Mouse (Mus musculus) layer of hippocampus, postnatal 25 days (tissue): Measurements from ENCODE around the gene Plcd3. TPM values are rescaled to one million over a fixed set of nuclear protein-coding genes. Genes with fewer than 3 reads are reported as not detected.

Experiments used
- DNase-seq, 2 experiments: peaks; one replicate each; pipeline ENCODE4 v3.0.0; 2022; ENCODE audit warnings: mixed read lengths in 2 of 2, low spot score in 1 of 2; ENCODE audit errors: extremely low spot score in 1 of 2
- total RNA-seq, 2 experiments: library from RNA; stranded (reverse); gene quantifications; 2 replicates each; pipeline ENCODE4 v1.2.3; 2021

Gene Plcd3
- total RNA-seq, 2 experiments from 2014 or later = 9.1 to 10.2 TPM

DNA sequence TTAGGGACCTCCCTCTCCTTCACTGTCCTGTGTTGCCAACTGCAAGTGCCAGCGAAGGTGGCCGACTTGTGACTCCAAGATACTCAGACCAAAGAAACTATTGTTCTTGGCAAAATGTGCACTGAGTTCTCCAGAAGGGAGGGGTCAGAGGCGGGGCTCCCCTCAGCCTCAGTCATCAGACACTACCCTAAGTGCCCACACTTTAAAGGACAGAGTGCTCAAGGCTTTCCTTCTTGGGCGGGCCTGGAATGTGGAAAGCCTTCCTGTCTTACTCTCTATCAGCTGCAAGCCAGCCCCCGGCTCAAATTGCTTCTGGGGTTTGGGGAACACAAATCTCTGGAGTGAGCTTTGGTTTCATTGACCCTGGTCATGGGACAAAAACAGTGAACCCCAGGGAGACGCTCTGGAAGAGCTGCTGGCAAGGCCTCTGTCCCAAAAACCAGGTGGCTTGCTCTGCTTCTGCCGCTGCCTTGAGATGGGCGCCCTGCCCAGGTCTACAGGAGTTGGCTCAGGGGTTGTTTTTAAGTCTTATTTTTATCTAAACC, 33.9 kb downstream of the Plcd3 start:
- DNase-seq = no peak

DNA sequence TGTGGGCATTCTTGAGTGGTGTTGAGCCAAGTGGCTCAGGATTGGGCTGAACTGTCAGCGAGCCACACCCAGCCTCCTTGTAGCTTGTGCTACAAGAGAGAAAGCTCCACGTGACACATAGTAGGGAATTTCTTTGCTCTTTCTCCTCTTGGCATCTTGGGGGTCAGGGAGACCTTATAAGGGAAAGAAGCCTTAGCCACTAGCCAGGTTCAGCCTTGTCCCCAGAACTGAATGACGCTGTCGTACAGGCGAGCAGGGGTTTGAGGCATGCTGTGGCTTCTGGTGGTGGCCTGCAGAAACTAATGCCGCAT, 34.5 kb downstream of the Plcd3 start:
- no peak for DNase-seq

- no peak for DNase-seq
Observed at GRCm38 (mm10) chr11:103066191-103067050, 35.0 kb downstream of the Plcd3 start.

- DNase-seq = no peak
Observed at GRCm38 (mm10) chr11:103058499-103059085, 42.9 kb downstream of the Plcd3 start.

DNA sequence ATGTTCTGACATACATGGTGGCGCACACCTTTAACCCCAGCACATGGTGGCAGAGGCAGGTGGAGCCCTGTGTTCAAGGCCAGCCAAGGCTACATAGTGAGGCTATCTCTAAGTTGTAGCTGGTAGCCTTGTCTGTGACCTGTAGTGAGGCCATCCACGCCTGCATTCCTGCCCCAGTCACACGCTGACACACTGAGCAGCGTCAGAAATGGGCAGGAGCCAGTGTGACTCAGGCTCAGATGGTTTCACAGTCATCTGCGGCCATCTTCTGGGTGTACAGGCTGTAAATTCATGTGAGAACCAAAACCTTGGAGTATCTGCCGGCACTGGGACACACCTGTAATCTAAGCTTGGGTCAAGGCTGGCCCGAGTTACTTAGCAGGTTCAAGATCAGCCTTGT, 44.8 kb downstream of the Plcd3 start:
- no peak for DNase-seq

- DNase-seq = peak; percentile 60 to 86
Observed at GRCm38 (mm10) chr11:103054798-103055197, 46.7 kb downstream of the Plcd3 start.

- DNase-seq = no peak
Observed at GRCm38 (mm10) chr11:103053191-103054076, 48.0 kb downstream of the Plcd3 start.

- no peak for DNase-seq
Observed at GRCm38 (mm10) chr11:103052078-103052477, 49.4 kb downstream of the Plcd3 start.

DNA sequence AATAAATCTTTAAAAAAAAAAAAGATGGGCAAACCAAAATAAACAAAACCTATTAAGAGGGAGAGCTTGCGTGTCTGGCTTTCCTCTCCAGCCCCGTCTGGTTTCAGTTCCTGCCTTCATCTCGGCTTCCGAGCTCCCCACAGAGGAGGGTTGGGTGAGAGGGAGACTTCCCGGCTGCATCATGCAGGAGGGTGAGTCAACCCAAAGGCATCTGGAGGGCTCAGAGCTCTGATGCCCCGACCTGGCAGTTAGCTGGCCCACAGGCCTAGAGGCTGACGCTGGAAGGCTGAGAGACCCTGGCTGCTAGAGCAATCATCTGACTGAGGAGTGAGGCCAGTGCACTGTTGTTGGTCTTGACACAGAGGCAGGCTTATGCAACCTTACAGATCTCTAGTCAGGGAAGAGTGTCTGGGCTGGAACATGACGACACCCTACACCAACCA, 50.2 kb downstream of the Plcd3 start:
- DNase-seq = no peak

DNA sequence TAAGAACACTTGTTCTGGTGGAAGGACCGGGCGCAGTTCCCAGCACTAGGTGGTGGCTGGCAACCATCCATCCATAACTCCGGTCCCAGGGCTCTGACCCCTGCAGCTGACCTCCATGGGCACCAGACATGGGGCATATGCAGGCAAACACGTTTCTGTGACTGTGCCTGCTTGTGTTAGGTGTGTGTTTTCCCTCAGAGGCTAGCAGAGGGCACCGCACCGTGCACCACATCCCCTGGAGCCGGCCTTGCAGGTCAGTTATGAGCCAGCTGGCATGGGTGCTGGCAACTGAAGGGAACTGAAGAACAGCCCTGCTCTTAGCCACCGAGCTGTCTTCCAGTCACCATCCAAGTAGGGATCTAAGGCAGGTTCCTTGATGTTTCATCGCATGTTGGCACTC, 51.3 kb downstream of the Plcd3 start:
- no peak for DNase-seq

DNA sequence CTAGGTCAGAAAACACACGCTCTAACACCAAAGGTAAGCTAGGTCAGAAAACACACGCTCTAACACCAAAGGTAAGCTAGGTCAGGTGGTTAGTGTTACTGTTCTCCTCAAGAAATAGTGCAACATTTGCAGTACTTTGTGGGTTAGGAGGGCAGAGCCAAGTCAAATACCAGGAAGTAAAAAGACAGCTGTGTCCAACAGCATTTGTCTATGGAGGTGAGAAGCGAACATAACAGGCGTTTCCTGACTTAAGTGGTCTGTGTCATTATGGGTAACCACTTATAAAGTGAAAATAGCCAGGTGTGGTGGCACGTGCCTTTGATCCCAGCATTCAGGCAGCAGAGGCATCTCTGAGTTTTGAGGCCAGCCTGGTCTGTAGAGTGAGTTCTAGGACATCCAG, 51.8 kb downstream of the Plcd3 start:
- no peak for DNase-seq

GRCm38 (mm10) chr11:103046286-103046685, 55.2 kb downstream of the Plcd3 start:
- DNase-seq = no peak

DNA sequence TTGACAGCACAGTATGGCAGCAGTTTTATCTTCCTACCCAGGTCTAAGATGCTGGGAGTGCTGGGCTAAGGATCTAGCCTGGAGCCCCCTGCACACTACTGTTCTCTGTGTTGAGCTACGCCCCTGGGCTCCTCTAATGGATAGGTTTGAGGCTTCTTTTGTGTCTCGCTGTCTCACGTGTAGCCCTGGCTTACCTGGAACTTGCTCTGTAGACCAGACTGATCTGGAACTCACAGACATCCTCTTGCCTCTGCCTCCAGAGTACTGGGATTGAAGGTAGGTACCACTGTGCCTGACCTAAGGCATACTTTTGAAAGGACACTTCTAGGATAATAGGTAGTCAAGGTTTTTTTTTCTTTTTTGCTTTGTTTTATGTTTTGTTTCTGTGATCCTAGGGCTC, 57.5 kb downstream of the Plcd3 start:
- no peak for DNase-seq

DNA sequence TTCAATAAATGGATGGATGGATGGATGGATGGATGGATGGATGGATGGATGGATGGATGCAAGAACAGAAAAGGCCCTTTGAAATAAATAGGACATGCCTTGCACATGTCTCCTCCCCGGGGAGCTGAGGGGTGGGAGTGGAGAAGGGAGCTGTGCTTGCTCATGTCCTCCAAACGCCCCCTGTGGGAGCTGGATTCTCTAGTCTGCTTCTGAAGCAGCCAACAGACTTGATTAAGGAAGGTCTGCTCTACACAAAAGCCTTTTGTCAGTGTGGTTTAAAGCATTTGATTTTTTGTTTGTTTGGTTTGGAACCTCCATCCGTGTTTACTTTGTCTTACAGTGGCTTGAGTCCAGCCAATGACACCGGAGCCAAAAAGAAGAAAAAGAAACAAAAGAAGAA, 58.6 kb downstream of the Plcd3 start:
- DNase-seq = no peak

DNA sequence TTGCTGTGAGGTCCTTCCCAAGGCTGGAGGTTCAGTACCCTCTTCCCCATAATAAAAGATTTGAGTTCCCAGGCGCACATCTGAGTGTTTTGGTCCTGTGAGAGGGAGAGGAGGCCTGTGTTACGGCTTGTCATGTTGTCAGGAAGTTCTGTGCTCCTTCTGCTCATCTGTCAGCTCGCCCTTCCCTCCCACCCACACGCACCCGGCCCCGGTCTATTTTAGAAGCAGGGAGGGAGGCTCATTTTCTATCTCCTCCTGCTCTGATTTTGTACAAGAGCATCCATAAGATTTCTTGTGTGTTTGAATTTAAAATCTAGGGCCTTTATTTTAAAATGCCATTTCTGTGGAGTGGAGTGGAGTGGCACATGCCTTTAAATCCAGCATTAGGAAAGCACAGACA, 63.4 kb downstream of the Plcd3 start:
- DNase-seq = no peak

DNA sequence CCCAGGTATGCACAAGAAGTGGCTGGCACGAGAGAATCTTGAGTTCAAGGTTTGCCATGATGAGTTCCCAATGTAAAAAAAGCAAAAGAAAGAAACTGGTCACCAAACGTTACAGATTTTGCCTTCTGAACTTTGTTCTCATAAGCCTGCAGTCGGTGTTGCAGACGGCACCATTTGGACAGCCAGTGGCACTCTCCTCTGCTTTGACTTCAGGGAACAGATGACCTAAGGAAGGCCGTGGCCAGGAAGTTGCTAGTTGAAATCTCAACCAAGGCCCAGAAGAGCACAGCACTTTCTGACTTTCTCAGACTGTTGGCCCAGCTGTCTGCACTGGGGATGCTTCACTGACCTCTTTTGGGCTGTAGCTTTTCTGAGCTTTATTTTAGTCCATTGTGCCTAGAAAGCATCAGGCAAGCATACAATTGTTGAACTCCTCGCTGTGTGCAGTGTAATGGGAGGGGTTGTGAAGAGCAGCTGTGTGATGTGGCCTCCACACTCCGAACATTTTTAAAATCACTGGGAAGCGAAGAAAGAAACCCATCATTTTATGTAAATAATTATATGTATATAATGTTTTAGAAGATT, 64.5 kb downstream of the Plcd3 start:
- DNase-seq = no peak

GRCm38 (mm10) chr11:103035007-103035406, 66.5 kb downstream of the Plcd3 start:
- DNase-seq = no peak

DNA sequence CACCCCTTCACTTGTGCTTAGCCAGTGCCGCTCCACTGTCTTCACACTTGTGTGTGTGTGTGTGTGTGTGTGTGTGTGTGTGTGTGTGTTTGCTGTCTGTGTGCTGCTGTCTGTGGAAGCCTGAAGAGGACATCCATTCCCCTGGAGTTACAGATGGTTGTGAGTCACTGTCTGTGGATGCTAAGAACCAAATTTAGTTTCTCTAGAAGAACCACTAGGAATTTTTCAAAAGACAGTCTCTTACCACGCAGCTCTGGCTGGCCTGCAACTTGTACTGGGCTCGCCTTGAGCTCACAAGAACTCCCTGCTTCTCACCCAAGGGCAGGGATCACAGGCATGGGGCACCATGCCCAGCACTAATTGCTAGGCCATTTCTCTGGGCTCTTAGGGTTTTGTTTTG, 68.4 kb downstream of the Plcd3 start:
- DNase-seq = no peak

- peak; percentile 77 to 91 for DNase-seq
Observed at GRCm38 (mm10) chr11:103028176-103028891, 73.1 kb downstream of the Plcd3 start, which contains the start of the genes Nmt1 and Dcakd. TSS of gene Nmt1 (plus strand) at chr11:103028190. TSS of gene Dcakd (minus strand) at chr11:103028333.
